Mouse (Mus musculus) heart, embryonic 14.5 days (tissue): ENCODE results near the gene Trpc7. TPM values are rescaled to one million over a fixed set of nuclear protein-coding genes. Genes with fewer than 3 reads are reported as not detected.

ENCODE experiments used
- ATAC-seq: fragments of 200-750 bp; cut with Nextera tagmentation; 2 replicates; pipeline ENCODE4 v1.8.0; 2017; ENCODE audit warnings: low read depth, moderate TSS enrichment; ENCODE audit not compliant: insufficient number of reproducible peaks, insufficient read depth, low FRiP score
- H3K27ac ChIP-seq, 2 experiments: fragments of 200-500 bp in 1 of 2; fragments of 300-500 bp in 1 of 2; sonication (generic) in 1 of 2; replicated peaks in 1 of 2; 2 replicates each; pipeline ENCODE4 v1.5.1; 2012 to 2014; ENCODE audit warnings: low read depth in 2 of 2, low read length in 2 of 2, control low read depth in 1 of 2, mild to moderate bottlenecking in 1 of 2, mixed read lengths in 1 of 2; ENCODE audit not compliant: control insufficient read depth in 1 of 2, insufficient read depth in 1 of 2
- H3K27me3 ChIP-seq: fragments of 300-500 bp; sonication (generic); 2 replicates; pipeline ENCODE4 v1.6.1; 2014; ENCODE audit warnings: mild to moderate bottlenecking, low read length, control low read depth; ENCODE audit not compliant: control insufficient read depth, insufficient read depth
- H3K36me3 ChIP-seq: fragments of 300-500 bp; sonication (generic); 2 replicates; pipeline ENCODE4 v1.6.1; 2014; ENCODE audit warnings: mild to moderate bottlenecking, control low read depth, low read length, mixed read lengths; ENCODE audit not compliant: control insufficient read depth, insufficient read depth
- H3K4me1 ChIP-seq, 2 experiments: fragments of 200-500 bp in 1 of 2; fragments of 300-500 bp in 1 of 2; sonication (generic) in 1 of 2; 2 replicates each; pipeline ENCODE4 v1.6.1; 2012 to 2014; ENCODE audit warnings: low read length in 2 of 2, control low read depth in 1 of 2, mixed read lengths in 1 of 2; ENCODE audit not compliant: control insufficient read depth in 2 of 2, insufficient read depth in 2 of 2
- H3K4me2 ChIP-seq: fragments of 300-500 bp; sonication (generic); 2 replicates; pipeline ENCODE4 v1.6.1; 2014; ENCODE audit warnings: mild to moderate bottlenecking, low read length
- H3K4me3 ChIP-seq, 2 experiments: fragments of 200-500 bp in 1 of 2; fragments of 300-500 bp in 1 of 2; sonication (generic) in 1 of 2; 2 replicates each; pipeline ENCODE4 v1.5.1; 2012 to 2014; ENCODE audit warnings: low read length in 2 of 2, mild to moderate bottlenecking in 2 of 2, control low read depth in 1 of 2, low read depth in 1 of 2, moderate library complexity in 1 of 2; ENCODE audit not compliant: control insufficient read depth in 1 of 2, insufficient read depth in 1 of 2
- H3K9ac ChIP-seq: fragments of 300-500 bp; sonication (generic); 2 replicates; pipeline ENCODE4 v1.6.1; 2014; ENCODE audit warnings: mild to moderate bottlenecking, low read length
- H3K9me3 ChIP-seq: fragments of 300-500 bp; sonication (generic); 2 replicates; pipeline ENCODE4 v1.6.1; 2016; ENCODE audit warnings: low read length, control low read depth; ENCODE audit not compliant: control insufficient read depth
- WGBS: fragments of 180-500 bp; shearing (Covaris S2); extraction: QIAGEN DNeasy Blood & Tissue Kit; methylation state at CpG from one replicate; pipeline ENCODE4 v1.1.7; 2014; 5-methylcytosine and 5-hydroxymethylcytosine counted together
- polyA plus RNA-seq: library from polyadenylated mRNA; unstranded; fragments of >200 nt; fragmentation: Nextera tagmentation; extraction: Ambion mirVana; gene quantifications from 2 replicates; pipeline ENCODE4 v1.2.1, GENCODE M21; 2014

Trpc7 gene
- polyA plus RNA-seq, 1 experiment from 2014 or later = not detected

GRCm38 (mm10) chr13:56729046-56729445 is 166.7 kb downstream of the Trpc7 start:
- 96% methylated on average over 7 of the region's 7 CpGs for WGBS

GRCm38 (mm10) chr13:56726551-56726950 is 169.2 kb downstream of the Trpc7 start:
- no peaks in the 10 kb centered on the region for H3K9me3 ChIP-seq
- H3K27me3 ChIP-seq = no peaks in the 10 kb centered on the region
- H3K36me3 ChIP-seq = peaks cover 81% of the 10 kb centered on the region
- H3K4me2 ChIP-seq = no peak overlapping the region
- WGBS = 94% methylated on average over 4 of the region's 4 CpGs
- no peak for ATAC-seq
- H3K4me3 ChIP-seq = no peak overlapping the region
- H3K9ac ChIP-seq = no peak overlapping the region
- H3K4me1 ChIP-seq = peaks cover 2 to 7% of the 10 kb centered on the region in 2 experiments; a peak in 2 of 4 replicates
- no peak overlapping the region for H3K27ac ChIP-seq

More at GRCm38 (mm10) chr13:56729046-56729445, 166.7 kb downstream of the Trpc7 start:
- H3K27ac ChIP-seq = no peak overlapping the region
- H3K4me1 ChIP-seq = peaks cover 4 to 12% of the 10 kb centered on the region in 2 experiments; a peak in 2 of 4 replicates
- no peaks in the 10 kb centered on the region for H3K9me3 ChIP-seq
- H3K4me2 ChIP-seq = no peak overlapping the region
- no peak for ATAC-seq
- no peak overlapping the region for H3K9ac ChIP-seq
- no peak overlapping the region for H3K4me3 ChIP-seq
- no peaks in the 10 kb centered on the region for H3K27me3 ChIP-seq
- peaks cover 96% of the 10 kb centered on the region for H3K36me3 ChIP-seq

Other genes starting within 250 kb of the Trpc7 start
- 27.1 TPM in 2 replicates for gene Smad5, start 193.0 kb downstream of the Trpc7 start, polyA plus RNA-seq
- gene Gm45623, start 142.2 kb downstream of the Trpc7 start, polyA plus RNA-seq = not detected in 2 replicates